Mouse (Mus musculus) embryonic facial prominence, embryonic 13.5 days (tissue): ENCODE data around the gene Shmt2. TPM values are rescaled to one million over a fixed set of nuclear protein-coding genes. Genes with fewer than 3 reads are reported as not detected.

Source experiments
- ATAC-seq: fragments of 200-750 bp; cut with Nextera tagmentation; 2 replicates; pipeline ENCODE4 v1.8.0; 2017; ENCODE audit warnings: low read depth; ENCODE audit not compliant: insufficient number of reproducible peaks, insufficient read depth, low FRiP score, low TSS enrichment
- H3K27ac ChIP-seq: fragments of 300-500 bp; sonication (generic); 2 replicates; pipeline ENCODE4 v1.5.1; 2015; ENCODE audit warnings: moderate library complexity, mild to moderate bottlenecking, inconsistent platforms
- H3K27me3 ChIP-seq: fragments of 300-500 bp; sonication (generic); 2 replicates; pipeline ENCODE4 v1.6.1; 2015; ENCODE audit warnings: mild to moderate bottlenecking, inconsistent platforms
- H3K36me3 ChIP-seq: fragments of 300-500 bp; sonication (generic); 2 replicates; pipeline ENCODE4 v1.6.1; 2015; ENCODE audit warnings: mild to moderate bottlenecking, inconsistent platforms
- H3K4me1 ChIP-seq: fragments of 300-500 bp; sonication (generic); 2 replicates; pipeline ENCODE4 v1.6.1; 2015; ENCODE audit warnings: inconsistent platforms
- H3K4me2 ChIP-seq: fragments of 300-500 bp; sonication (generic); 2 replicates; pipeline ENCODE4 v1.6.1; 2015; ENCODE audit warnings: moderate library complexity, mild to moderate bottlenecking, inconsistent platforms
- H3K4me3 ChIP-seq: fragments of 300-500 bp; sonication (generic); 2 replicates; pipeline ENCODE4 v1.5.1; 2015; ENCODE audit warnings: mild to moderate bottlenecking, inconsistent platforms
- H3K9ac ChIP-seq: fragments of 300-500 bp; sonication (generic); 2 replicates; pipeline ENCODE4 v1.6.1; 2015; ENCODE audit warnings: mild to moderate bottlenecking, inconsistent platforms
- H3K9me3 ChIP-seq: fragments of 300-500 bp; sonication (generic); 2 replicates; pipeline ENCODE4 v1.6.1; 2016; ENCODE audit warnings: inconsistent platforms
- WGBS: fragments of 180-500 bp; shearing (Covaris S2); methylation state at CpG from one replicate; pipeline ENCODE4 v1.1.7; 2015; ENCODE audit warnings: mixed read lengths; 5-methylcytosine and 5-hydroxymethylcytosine counted together
- polyA plus RNA-seq: library from polyadenylated mRNA; unstranded; fragments of >200 nt; fragmentation: Nextera tagmentation; extraction: Ambion mirVana; gene quantifications from 2 replicates; pipeline ENCODE4 v1.2.1, GENCODE M21; 2015

Shmt2 gene
- polyA plus RNA-seq, 1 experiment from 2014 or later: 92.3 TPM

- peaks cover 70% of the 10 kb centered on the region for H3K4me1 ChIP-seq
Observed at GRCm38 (mm10) chr10:127516576-127517260, 5.5 kb downstream of the Shmt2 start.

GRCm38 (mm10) chr10:127515983-127516459 is 6.2 kb downstream of the Shmt2 start:
- WGBS: 20% methylated on average over 8 of the region's 8 CpGs
- Histone ChIP-seq H3K9ac (peak overlapping the region; percentile 52), H3K4me3 (peak overlapping the region; percentile 20), H3K27me3 (peaks cover 80% of the 10 kb centered on the region), H3K9me3 (no peaks in the 10 kb centered on the region), H3K4me2 (peak overlapping the region; percentile 97), H3K27ac (0 out of 2 replicates have a peak overlapping the region, but pooled peaks have one; percentile 51), H3K36me3 (peaks cover 37% of the 10 kb centered on the region), H3K4me1 (peaks cover 70% of the 10 kb centered on the region)
- no peak for ATAC-seq

More at GRCm38 (mm10) chr10:127516576-127517260, 5.5 kb downstream of the Shmt2 start:
- Histone ChIP-seq H3K4me3 (peak overlapping the region; percentile 20), H3K36me3 (peaks cover 37% of the 10 kb centered on the region), H3K4me2 (peak overlapping the region; percentile 97), H3K27ac (0 out of 2 replicates have a peak overlapping the region, but pooled peaks have one; percentile 3), H3K9me3 (no peaks in the 10 kb centered on the region), H3K27me3 (peaks cover 73% of the 10 kb centered on the region), H3K9ac (peak overlapping the region; percentile 52)
- ATAC-seq: no peak
- 7% methylated on average over 30 of the region's 30 CpGs for WGBS

GRCm38 (mm10) chr10:127515271-127515982 is 6.8 kb downstream of the Shmt2 start:
- no peaks in the 10 kb centered on the region for H3K9me3 ChIP-seq
- peak overlapping the region; percentile 17 for H3K4me3 ChIP-seq
- no peak overlapping the region for H3K27ac ChIP-seq
- WGBS: 27% methylated on average over 9 of the region's 9 CpGs
- ATAC-seq: no peak
- no peak overlapping the region for H3K9ac ChIP-seq
- H3K4me2 ChIP-seq: peak overlapping the region; percentile 97
- H3K27me3 ChIP-seq: peaks cover 82% of the 10 kb centered on the region
- peaks cover 70% of the 10 kb centered on the region for H3K4me1 ChIP-seq
- H3K36me3 ChIP-seq: peaks cover 33% of the 10 kb centered on the region

GRCm38 (mm10) chr10:127514764-127515163 is 7.5 kb downstream of the Shmt2 start, which contains the start of gene Ndufa4l2:
Gene Ndufa4l2 (plus strand): TSS chr10:127514967.
- Histone ChIP-seq H3K9me3 (no peaks in the 10 kb centered on the region), H3K4me2 (peak within 1 kb of the TSS; percentile 97), H3K27me3 (peaks cover 88% of the 10 kb centered on the region), H3K27ac (no peak within 1 kb of the TSS), H3K4me1 (peaks cover 75% of the 10 kb centered on the region), H3K36me3 (peaks cover 26% of the 10 kb centered on the region), H3K4me3 (peak within 1 kb of the TSS; percentile 51), H3K9ac (no peak within 1 kb of the TSS)
- ATAC-seq: no peak
- 8% methylated on average over 6 of the region's 6 CpGs for WGBS

GRCm38 (mm10) chr10:127514111-127514698 is 8.0 kb downstream of the Shmt2 start:
- Histone ChIP-seq H3K4me3 (peak overlapping the region; percentile 51; the same call in 1 of the 2 replicates), H3K27me3 (peaks cover 94% of the 10 kb centered on the region), H3K9ac (no peak overlapping the region), H3K27ac (no peak overlapping the region), H3K4me1 (peaks cover 80% of the 10 kb centered on the region), H3K36me3 (peaks cover 21% of the 10 kb centered on the region), H3K4me2 (peak overlapping the region; percentile 97), H3K9me3 (no peaks in the 10 kb centered on the region)
- WGBS: 9% methylated on average over 13 of the region's 13 CpGs
- no peak for ATAC-seq

- H3K9me3 ChIP-seq: no peaks in the 10 kb centered on the region
- peaks cover 86% of the 10 kb centered on the region for H3K4me1 ChIP-seq
- H3K4me2 ChIP-seq: peak overlapping the region; percentile 97
- H3K27me3 ChIP-seq: peaks cover 99% of the 10 kb centered on the region
- H3K27ac ChIP-seq: 0 out of 2 replicates have a peak overlapping the region, but pooled peaks have one; percentile 7
- peak overlapping the region; percentile 51 for H3K4me3 ChIP-seq
- WGBS: 1% methylated on average over 16 of the region's 16 CpGs
- peak overlapping the region; percentile 57 for H3K9ac ChIP-seq
- H3K36me3 ChIP-seq: peaks cover 14% of the 10 kb centered on the region
- peak; percentile 17; the same call in 1 of the 2 replicates for ATAC-seq
Observed at GRCm38 (mm10) chr10:127513501-127514091, 8.6 kb downstream of the Shmt2 start.

GRCm38 (mm10) chr10:127512813-127513212 is 9.4 kb downstream of the Shmt2 start:
- WGBS: under 1% methylated on average over 27 of the region's 27 CpGs
- H3K4me1 ChIP-seq: peaks cover 92% of the 10 kb centered on the region
- H3K27me3 ChIP-seq: peaks cover 99% of the 10 kb centered on the region
- peak overlapping the region; percentile 97 for H3K4me2 ChIP-seq
- peak overlapping the region; percentile 51 for H3K4me3 ChIP-seq
- H3K36me3 ChIP-seq: peaks cover 7% of the 10 kb centered on the region
- 0 out of 2 replicates have a peak overlapping the region, but pooled peaks have one; percentile 7 for H3K27ac ChIP-seq
- H3K9me3 ChIP-seq: no peaks in the 10 kb centered on the region
- peak overlapping the region; percentile 57 for H3K9ac ChIP-seq
- ATAC-seq: peak; percentile 29

GRCm38 (mm10) chr10:127512307-127512666 is 10.0 kb downstream of the Shmt2 start:
- H3K27me3 ChIP-seq: peaks cover 99% of the 10 kb centered on the region
- under 1% methylated on average over 7 of the region's 7 CpGs for WGBS
- ATAC-seq: no peak
- H3K4me1 ChIP-seq: peaks cover 93% of the 10 kb centered on the region
- H3K36me3 ChIP-seq: 0 out of 2 replicates have a peak, but pooled peaks cover 1% of the 10 kb centered on the region
- peak overlapping the region; percentile 51 for H3K4me3 ChIP-seq
- H3K4me2 ChIP-seq: peak overlapping the region; percentile 97
- no peaks in the 10 kb centered on the region for H3K9me3 ChIP-seq
- no peak overlapping the region for H3K27ac ChIP-seq
- peak overlapping the region; percentile 73 for H3K9ac ChIP-seq

- peaks cover 88% of the 10 kb centered on the region for H3K4me1 ChIP-seq
- H3K27me3 ChIP-seq: peaks cover 99% of the 10 kb centered on the region
- H3K36me3 ChIP-seq: 0 out of 2 replicates have a peak, but pooled peaks cover under 1% of the 10 kb centered on the region
- peak overlapping the region; percentile 73 for H3K9ac ChIP-seq
- no peak for ATAC-seq
- H3K4me2 ChIP-seq: peak overlapping the region; percentile 97
- no peaks in the 10 kb centered on the region for H3K9me3 ChIP-seq
- WGBS: under 1% methylated on average over 46 of the region's 46 CpGs
- peak overlapping the region; percentile 51 for H3K4me3 ChIP-seq
- H3K27ac ChIP-seq: no peak overlapping the region
Observed at GRCm38 (mm10) chr10:127511634-127512306, 10.5 kb downstream of the Shmt2 start.

- 8% methylated on average over 11 of the region's 11 CpGs for whole genome bisulfite sequencing
Observed at GRCm38 (mm10) chr10:127510895-127511617, 11.2 kb downstream of the Shmt2 start.

More at GRCm38 (mm10) chr10:127510895-127511617, 11.2 kb downstream of the Shmt2 start:
- Histone ChIP-seq H3K4me1 (peaks cover 81% of the 10 kb centered on the region), H3K9ac (peak overlapping the region; percentile 73; the same call in 1 of the 2 replicates), H3K4me2 (peak overlapping the region; percentile 97), H3K9me3 (no peaks in the 10 kb centered on the region), H3K36me3 (peaks cover 7% of the 10 kb centered on the region; the same call in 1 of the 2 replicates), H3K4me3 (peak overlapping the region; percentile 51), H3K27me3 (peaks cover 95% of the 10 kb centered on the region), H3K27ac (no peak overlapping the region)
- no peak for ATAC-seq
